Mouse (Mus musculus) kidney, postnatal 4 days (tissue): ENCODE data around the gene Ccsap.

Experiments used
- DNase-seq, 2 experiments: peaks; one replicate each; pipeline ENCODE4 v3.0.0; 2021; ENCODE audit warnings: mixed read lengths in 2 of 2

Gene Ccsap

DNA sequence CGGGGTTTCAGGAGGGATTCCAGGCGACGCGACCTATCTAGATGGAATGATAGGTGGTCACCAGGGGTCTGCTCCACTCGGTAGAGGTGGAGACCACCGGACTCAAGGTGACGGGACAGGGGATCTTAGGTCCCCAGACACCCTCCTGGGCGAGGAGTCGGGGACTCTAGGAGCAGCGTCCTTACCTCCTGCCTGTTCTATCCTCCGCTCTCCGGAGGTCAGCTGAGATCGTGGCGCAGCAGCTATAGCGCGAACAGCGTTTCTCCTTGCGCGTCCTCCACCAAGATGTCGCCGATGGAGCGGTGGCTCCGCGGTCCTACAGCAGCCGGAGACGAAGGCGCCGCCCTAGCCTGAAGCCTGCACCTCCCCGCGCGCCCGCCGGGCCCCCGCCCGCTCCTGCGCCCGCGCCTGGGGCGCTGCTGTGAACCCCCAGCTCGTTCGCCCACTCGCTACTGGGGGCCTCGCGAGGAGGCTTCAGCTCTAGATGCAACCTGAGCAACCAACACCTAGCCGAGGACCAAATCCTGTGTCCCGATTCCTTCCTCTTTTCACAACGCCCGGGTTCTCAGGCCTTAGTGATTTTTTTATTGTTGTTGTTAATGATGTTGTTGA is at the start of gene Ccsap:
Gene Ccsap, minus strand, starts transcription at position 562 of the 612 bp plus-strand sequence.
- peak; percentile 61 to 71 for DNase-seq

DNA sequence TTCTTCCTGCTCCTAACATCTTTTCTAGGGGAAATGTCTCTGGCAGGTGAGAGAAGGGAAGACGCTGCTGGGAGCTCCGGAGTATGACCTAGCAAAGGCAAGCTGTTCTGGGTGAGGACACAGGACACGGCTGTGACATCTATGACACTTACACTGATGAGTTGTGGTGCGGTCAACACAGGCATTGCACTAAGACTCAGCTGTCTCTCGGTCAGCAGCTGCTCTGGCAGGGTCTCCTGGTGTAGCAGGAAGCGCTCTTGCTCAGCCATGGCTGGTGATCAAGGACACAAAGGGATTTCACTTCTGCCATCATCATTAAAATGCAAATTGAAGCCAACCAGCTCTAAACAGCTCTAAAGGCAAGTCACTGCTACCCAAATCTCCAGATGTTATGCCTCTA is 47.6 kb upstream of the Ccsap start:
- DNase-seq = no peak

DNA sequence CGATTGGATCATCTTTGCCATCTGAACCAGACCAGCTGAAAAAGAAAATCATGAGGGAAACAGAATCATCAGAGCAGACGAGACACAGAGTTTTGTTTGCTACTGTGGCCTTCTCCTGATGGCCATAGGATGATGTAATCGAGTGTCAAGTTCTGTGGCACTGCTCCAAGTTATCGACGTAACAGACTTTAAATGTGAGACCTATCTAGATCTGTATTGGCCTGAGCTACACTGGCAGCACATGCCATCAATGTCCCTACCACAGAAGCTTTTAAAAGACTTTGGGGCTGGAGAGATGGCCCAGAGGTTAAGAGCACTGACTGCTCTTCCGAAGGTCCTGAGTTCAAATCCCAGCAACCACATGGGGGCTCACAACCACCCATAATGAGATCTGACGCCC is 42.6 kb upstream of the Ccsap start:
- no peak for DNase-seq

DNA sequence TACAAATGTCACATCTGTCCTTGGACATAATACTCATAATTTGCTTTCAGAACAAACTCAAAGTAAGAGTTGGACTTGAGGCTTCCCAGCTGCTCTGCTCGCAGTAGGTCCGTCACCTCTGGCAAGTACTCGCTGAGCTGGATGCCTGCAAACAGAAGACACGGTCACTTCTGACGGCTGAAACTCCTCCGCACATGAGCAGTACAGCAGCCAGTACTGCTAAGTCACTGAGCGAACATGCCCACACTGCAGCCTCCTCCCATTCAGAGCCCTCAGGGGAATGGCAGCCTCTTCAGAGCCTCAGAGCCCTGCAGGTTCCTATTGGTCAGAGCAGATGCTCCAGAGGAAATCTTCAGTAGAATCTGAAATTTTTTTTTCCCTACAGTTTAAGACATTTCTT is 39.4 kb upstream of the Ccsap start:
- peak; percentile 22 to 33 for DNase-seq

DNA sequence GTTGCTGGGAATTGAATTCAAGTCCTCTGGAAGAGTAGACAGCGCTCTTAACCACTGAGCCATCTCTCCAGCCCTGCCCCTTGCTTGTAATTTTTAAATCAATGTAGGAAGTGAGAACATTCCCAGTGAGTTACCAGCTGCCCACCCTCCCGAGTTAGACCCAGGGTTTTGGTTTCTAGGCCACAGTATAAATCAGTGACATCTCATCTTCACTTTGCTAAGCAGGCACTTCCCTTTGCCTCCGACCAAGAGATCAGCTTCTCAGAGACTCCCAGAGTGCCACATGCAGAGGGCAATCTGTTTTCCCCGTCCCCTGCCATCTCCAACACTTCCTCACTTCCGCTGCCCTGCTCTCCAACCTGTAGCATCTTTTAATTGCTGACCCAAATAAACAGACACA is 38.6 kb upstream of the Ccsap start:
- DNase-seq = no peak

DNA sequence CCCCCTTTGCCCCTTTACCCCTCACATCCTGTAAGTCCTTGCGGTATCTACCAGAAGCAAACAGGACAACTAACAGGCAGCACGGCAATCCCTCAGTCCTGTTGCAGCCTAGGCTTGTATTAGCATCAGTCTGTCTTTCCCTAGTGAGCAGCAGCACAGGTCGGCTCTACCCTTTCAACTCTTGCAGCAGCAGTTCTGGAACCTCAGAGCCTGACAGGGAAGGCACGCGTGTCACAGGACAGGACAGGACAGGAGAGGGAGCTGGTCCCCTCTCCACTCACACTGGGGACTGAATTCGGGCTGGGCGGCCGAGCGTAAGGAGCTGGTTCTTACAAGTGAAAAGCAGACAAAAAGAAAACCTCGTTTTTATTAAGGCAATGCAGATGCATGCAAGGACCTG is 36.8 kb upstream of the Ccsap start:
- DNase-seq = no peak

DNA sequence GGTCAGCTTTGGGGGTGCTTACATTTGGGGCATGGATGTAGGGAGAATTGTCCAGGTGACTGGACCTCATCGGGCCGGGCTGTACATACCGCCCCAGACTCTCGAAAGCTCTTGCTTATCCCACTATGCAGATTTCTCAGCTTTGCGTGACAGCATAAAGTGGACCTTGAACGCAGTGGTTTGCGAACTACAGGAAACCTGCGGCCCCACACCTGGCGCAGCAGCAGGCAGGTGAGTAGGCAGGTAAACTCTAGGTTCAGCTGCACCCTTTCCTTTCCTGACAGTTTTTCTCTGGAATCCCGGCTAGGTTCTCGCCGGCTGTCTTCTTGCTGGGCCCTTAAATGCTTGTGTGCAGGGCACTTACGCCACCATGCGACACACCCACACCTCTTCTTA is 36.4 kb upstream of the Ccsap start:
- no peak for DNase-seq

DNA sequence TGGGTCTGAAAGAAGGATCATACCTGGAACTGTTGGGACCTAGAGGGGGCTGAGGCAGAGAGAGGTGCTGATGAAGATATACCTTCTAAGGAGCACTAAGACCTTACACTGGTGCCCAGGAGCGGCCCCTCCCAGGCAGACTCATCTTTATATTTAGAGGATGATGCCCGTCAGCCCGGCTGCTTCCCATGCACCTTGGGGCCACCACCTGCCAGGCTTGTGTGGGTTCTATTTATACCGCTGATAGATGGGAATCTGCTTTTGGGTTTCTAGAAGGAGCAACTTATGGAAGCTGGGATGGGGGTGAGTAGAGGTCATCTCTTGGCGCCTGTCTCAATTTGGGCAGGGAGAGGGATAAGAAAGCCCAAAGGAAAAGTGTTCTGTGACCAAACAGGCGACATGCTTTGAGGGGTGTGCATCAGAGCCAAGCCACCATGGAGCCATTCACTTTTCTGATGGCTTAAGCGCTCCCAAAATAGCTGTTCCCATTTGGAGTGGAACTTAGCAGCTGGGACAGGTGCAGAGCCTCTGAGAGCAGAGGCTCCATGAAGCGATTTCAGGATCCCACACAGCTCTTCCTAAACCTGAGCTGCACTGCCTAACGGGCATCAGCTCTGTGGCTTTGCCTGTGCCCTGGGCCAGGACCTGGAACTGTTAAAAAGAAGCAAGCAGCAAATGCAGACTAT is 35.8 kb upstream of the Ccsap start:
- no peak for DNase-seq

DNA sequence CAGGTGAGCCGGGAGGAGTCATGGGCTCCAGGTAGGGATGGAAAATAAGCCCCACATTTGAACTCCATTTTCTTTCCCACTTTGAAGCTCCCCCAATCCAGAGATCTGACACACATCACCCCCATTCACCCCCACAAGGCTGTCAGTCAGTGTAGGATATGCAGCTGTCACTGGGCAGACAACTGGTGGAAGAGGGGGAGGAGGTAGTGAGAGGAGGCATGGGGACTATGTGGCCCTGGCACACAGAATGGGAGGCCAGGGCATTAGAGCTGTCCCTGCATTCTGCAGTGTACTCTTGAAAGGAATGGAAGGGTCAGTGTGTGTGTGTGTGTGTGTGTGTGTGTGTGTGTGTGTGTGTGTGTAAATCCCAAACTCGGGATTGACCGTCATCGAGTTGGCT is 35.2 kb upstream of the Ccsap start:
- DNase-seq = no peak

DNA sequence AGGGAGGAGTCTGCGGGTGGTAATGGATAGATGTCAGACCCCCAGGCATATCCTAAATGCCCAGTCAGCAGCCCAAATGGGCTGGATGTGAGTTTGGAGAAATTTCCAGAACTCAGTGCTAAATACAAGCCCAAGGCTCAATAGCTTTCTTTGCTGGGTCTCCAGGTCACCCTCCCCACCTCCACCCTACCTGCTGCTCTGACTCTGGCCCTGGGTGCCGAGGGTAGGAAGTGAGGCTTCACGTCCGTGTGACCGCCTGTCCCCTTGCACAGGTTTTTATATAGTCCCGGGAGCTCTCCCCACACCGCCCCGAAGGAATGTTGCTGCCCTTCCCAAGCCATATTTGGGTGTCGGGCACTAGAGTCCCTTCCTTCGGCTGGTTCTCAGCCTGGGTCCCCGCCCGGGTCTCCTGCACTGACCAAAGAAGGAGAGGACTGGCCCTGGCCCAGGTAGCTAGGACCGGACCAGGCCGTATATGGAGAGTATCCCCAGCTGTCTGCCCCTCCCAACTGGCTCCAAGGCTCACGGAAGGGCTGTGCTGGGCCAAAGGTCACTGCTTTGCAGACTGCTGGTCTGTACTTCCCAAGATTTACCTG is 34.6 kb upstream of the Ccsap start, which contains the start of gene Acta1:
Gene Acta1, minus strand, starts transcription at position 250 of the 596 bp plus-strand sequence.
- no peak for DNase-seq

DNA sequence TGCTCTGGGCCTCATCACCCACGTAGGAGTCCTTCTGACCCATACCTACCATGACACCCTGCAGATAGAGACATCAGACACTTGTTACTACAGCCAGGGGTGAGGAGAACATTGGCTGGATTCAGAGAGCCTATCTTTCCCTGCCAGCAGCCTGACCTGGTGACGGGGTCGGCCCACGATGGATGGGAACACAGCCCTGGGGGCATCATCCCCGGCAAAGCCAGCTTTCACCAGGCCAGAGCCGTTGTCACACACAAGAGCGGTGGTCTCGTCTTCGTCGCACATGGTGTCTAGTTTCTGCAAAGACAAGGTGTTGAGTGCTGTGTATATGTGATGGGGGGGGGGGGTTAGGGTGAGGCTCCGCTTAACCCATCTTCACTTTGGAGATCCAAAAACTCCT is 33.4 kb upstream of the Ccsap start:
- no peak for DNase-seq

DNA sequence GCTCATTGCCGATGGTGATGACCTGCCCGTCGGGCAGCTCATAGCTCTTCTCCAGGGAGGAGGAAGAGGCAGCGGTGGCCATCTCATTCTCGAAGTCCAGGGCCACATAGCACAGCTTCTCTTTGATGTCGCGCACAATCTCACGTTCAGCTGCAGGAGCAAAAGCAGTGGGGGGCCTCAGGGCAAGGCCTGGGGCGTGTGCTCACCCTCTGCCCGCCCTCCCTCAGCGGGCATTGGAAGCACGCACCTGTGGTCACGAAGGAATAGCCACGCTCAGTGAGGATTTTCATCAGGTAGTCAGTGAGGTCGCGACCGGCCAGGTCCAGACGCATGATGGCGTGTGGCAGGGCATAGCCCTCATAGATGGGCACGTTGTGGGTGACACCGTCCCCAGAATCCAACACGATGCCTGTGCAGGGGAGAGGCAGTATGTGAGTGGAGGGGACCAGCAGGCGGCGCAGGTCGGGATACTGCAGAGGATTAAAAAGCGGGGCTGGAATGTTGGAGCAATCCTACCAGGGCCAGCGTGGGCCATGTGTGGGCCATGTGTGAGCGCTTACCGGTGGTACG is 32.7 kb upstream of the Ccsap start:
- DNase-seq = no peak

DNA sequence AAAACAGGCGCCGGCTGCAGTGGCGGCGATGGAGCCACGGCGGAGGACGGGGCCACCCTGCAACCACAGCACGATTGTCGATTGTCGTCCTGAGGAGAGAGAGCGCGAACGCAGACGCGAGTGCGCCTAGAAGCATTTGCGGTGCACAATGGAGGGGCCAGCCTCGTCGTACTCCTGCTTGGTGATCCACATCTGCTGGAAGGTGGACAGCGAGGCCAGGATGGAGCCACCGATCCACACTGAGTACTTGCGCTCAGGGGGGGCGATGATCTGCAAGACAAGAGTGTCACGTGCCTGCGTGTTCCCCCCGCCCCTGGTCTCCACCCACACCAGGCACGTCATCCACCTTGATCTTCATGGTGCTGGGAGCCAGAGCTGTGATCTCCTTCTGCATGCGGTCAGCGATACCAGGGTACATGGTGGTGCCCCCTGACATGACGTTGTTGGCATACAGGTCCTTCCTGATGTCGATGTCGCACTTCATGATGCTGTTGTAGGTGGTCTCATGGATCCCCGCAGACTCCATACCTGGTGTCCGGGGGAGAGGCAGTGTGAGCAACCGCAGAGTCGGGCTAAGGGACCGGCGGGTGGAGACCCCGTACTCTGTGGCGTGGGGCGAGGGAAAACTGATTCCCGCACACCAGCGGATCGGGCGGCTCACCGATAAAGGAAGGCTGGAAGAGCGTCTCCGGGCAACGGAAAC is 32.0 kb upstream of the Ccsap start:
- no peak for DNase-seq

DNA sequence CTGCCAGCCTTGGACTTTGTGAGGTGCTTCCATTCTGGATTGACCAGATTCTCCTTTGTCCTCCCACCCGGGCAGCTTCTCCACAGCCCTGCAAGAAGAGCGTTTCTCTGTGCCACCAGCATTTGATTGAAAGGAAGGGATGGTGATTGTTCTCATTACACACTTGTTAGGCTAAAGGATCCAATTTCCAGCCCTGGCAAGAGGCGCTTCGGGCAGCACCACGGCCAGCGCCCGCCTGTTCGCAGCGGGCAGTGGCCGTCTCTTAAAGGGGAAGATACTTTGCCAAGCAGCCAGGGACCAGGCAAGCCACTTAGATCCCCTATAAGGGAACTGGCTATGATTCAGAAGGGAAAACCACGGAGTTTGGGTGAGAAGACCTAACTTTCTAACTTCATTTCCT is 31.3 kb upstream of the Ccsap start:
- DNase-seq = peak; percentile 82 to 84

DNA sequence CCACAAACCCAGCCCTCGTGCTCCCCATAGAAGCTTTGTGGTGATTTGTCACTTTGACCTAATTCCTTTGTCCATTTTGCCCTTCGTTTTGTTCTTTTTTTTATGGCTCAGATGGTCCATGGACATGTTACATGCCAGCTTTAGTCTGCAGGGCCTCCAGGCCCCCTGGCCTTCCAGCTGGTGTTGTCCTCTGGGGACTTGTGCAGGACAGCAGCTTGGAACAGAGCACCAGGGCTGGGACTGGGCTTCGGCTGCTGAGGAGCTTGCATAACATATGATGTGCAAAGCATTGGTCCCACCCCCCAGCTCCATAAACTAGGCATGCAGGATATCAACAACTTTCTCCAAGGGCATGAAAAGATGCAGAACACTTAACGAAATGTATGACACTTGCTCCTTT is 29.8 kb upstream of the Ccsap start:
- no peak for DNase-seq

DNA sequence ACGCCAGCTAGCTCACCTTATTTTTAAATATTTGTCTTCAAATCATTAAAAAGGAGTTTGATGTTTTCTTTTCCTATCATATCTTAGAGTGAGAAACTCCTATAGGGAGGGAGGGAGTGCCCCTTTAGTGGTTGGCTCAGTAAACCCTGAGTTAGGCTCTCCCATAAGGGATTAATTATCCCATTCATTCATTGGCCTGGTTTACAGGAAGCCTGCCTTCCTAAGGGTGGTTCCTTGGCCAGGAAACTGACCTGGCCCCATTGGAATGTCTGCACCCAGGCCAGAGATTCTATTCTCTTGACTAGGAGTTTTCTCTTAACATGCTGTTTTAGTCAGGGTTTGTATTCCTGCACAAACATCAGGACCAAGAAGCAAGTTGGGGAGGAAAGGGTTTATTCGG is 27.9 kb upstream of the Ccsap start:
- DNase-seq = no peak

DNA sequence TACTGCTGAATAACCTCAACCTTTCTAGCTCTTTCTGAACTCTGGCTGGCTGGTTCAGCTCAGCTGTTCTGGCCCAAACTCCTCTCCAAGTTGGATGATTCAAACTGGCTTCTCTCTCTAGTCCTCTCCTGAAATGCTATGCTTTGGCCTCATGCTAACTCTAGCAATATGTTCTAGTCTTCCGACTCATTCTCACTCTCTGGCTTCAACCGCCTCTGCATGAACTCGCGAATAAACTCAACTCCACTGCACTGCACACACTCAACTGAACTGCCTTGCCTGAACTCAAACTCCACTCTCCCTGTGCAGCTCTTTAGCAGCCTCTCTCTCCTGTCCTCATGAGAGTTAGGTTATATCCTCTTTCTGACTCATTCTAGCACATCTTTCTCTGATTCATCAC is 27.2 kb upstream of the Ccsap start:
- DNase-seq = no peak

DNA sequence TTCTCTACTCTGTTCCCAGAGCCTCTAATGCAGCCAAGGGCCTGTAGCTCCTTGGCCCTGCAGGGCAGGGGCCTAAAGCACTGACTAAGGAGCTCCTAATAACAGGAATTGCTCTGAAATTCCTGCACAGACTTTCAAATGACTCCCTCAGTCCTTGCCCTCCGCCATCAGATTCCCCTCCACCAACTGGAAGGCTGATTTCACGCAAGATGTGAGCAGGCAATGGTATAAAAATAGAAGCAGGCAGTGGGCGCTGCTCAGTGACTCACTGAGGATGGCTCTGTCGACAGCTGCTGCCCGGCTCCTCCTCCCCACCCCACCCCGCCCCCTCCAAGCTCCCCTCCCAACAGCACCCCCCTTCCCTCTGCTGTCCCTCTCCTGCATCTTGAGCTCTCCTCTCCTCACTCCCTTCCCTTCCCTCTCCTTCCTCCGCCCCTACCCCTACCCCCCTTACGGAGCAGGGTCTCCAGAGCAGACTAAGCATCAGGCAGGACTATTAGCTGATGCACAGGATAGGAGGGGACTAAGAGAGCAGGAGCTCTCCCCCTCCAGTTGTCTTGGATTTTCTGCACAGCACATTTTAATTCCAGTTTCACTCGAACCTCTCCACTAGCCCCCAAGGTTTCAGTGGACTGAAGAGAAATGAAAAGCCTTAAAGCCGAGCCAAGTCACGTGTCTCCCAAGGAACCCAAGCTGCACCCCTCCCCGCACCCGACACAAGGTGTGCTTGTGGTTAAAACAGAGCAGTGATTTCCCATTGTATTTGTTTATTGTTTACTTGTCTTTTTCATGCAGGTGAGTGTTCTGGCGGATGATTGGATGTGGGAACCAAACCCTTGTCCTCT is 24.9 kb upstream of the Ccsap start:
- DNase-seq = peak; percentile 9 to 17

DNA sequence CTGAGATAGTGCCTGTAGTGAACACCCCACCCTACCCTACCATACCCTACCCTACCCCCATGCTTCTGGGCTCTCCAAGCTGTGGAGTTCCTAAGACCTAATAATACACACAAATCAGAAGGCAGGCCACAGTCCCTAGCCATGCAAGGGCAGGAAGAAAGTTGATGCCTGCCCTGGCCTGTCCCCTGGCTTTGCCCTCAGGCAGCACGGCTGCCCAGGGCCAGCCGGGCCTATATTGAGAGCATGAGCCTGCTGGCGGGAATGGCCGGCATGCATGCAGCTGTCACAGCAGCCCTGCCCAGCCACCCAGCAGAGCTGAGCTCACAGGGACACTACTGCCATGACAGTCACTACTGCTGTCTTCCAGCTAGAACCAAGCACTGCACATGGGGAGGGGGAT is 23.1 kb upstream of the Ccsap start:
- DNase-seq = no peak

DNA sequence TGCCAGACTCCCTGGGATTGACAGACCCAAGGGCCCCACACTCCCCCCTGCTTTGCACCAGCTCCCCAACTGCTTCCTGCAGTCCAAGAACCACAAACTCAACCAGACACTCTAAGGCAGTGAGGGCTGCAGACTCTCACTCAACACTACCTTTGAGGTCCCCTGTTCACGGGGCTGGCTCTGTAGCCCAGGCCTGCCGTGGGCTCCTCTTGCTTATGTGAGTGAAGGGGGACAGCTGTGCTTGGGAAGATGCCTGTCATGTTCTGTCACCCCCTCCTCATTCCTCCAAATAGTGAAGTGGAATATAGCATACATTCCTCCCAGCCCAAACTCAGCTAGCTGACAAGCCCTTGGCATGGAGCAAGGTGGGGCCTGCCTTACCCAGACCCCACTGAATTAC is 22.4 kb upstream of the Ccsap start:
- no peak for DNase-seq

DNA sequence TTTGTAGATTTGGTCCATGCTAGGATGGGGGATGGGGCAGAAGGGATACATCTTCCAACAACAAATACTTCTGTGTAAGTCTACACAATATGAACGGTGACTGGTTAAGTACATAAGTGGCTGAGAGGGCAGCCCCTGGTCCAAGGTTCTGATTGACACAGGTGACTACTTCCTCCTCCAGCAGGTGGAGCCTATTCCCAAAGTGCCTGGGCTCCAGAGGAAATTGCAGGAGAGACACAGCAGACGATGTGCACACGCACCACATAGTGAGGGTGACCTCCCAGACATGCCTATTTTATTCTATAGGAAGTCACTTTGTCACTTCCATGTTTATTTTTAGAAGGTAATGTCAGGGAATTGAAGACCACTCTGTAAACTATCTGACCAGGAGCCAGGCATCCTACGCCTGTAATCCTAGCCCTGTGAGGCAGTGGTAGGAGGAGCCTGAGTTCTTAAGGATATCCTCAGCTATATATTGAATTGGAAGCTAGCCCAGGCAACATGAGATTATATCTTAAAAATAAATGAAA is 20.9 kb upstream of the Ccsap start:
- DNase-seq = no peak

DNA sequence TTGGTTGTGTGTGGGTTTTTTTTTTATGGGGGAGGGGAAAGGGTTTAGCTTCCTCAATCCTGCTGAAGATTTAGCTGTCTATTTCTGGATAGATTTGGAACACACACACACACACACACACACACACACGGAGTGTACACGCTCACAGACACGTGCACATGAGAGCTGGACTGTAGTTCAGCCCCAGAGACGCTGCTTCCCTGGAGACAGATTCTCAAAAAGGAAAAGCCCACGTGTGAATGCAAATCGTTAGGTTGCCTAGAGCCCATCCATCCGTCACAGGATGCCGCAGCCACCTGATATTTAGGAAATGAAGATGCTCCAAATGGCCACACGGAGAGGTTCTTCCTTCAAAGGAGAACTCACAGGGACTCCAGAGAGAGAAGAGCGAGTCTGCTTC is 20.3 kb upstream of the Ccsap start:
- no peak for DNase-seq
